Mouse (Mus musculus): ENCODE data around the gene Bmf.
"Not testable (repeated sequence)": the region's sequence is repeated elsewhere in the genome, so short reads cannot be mapped to it uniquely, and the experiment has no call there.

Bmf gene

DNA sequence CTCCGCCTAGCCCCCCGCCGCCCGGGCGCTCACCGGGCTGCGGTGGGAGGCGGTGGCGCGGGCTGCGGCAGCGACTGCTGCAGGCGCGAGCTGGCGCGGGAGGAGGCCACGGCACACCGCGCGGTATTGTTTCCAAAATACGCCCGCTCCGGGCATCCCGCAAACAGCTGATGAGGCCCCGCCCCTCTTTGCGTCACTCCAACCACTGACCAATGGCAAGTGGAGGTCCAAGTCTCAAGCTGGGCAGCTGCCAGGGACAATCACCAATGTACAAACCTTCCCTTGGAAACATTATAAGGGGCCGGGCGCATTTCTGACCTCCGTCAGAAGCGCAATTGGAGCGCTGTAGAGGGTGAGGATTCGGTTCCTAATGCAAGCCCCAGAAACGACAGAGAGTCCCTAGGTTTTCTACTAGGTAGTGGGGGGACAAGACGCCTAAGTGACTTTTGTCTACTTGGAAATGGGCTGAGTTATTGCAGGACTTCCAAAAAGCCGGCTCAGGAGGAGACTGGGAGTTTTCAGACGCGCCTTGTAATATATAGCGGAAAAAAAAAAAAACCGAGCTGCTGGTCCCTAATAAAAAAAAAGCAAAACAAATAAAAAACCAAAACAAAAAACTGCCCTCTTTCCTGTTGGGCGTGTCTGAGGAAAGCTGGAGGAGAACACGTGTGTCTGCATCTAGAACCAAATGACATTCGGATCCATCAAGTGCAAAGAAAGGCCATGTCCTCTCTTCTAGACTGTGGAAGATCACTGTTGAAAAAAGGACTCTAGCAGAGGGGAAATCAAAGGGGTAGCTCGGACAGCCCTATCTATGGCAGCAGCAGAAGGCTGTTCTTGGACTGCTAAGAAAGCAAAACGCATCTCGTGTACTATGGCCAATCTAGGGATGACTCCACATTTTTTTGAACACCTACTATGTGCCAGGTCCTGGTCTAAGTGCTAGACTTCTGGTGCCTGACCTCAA, at the start of gene Bmf:
Gene Bmf, minus strand, starts transcription at position 181 of the 967 bp plus-strand sequence.
- DNase-seq (ENCODE audit: low spot score in 2 of 2): peak; percentile 98 to 99

DNA sequence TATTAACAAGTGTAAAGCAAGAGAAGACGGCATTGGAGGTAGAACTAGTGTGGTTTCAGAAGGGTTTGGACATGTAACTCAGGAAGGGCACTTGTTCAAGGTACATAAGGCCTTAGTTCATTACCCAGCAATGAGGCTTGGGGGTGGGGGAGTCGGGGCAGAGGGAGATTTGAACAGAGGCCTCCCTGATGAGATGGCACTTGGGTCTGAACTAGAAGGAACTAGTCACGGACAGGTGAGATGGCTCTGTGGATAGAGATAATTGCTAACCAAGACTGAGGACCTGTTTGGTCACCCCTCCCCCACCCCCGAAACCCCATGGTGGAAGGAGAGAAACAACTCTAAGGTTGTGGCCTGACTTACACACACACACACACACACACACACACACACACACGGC, 49.6 kb upstream of the Bmf start:
- DNase-seq (ENCODE audit: low spot score in 2 of 2): no peak

DNA sequence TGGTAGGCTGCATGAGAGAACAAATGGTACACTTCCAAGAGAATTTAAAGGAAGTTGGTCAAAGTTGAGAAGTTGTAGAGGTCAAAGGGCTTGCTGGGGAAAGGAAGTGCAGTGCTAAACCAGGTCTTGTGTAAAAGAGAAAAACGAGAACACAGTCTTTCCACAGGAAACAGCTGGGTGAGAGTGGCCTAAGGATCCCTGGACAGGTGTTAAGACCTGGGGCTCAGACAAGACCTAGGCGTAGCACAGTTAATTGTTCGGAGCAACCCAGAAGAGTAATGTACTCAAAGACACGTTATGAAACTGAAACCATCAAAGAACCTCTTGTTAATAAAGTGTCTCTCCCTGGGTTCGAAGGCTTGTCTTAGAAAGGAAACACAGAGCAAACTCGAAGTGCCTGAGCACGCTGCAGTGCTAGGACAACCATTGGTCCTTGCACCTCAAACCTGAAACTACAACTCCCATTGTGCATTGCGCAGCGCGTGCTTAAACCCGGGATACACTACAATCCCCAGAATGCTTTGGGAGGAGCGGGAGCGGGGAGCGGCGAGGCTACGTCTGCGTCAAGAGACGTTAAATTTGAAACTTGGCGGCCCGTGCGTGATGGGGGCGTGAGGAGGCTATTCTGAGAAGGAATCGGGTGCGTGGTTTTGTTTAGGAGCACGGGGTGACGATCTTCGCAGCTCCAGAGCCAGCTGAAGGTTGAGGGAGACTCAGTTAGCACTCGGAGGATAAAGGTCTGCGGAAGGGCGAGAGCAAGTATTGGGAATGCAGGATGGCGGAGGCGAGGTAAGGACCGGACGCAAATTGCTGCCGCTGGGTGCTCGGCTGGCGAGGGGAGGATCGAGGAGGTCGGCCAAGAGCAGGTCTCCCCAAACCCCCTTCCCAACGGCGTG, 48.4 kb upstream of the Bmf start, which contains the start of gene Bub1b:
Gene Bub1b, plus strand, starts transcription at position 539 of the 896 bp plus-strand sequence.
- DNase-seq (ENCODE audit: low spot score in 2 of 2): peak; percentile 81 to 87

DNA sequence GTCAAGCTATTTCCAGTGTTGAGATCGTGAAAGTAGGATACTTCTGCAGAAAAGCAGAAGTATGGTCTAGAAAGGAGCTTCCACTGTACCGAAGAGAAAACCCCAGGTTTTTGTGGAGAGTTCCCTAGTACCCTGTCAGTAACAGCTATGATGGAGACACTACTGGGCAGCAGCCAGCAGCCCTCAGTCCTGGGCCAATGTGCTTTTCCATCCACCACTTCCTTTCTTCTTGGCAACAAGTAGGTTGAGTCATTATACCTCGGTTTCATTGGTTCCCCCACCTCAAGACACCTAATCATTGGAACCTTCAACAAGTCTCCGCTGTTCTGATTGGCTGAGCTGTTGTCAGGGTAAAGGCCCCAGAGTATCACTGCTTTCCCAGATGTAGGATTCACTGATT, 41.6 kb upstream of the Bmf start:
- no peak for DNase-seq (ENCODE audit: low spot score in 2 of 2)

DNA sequence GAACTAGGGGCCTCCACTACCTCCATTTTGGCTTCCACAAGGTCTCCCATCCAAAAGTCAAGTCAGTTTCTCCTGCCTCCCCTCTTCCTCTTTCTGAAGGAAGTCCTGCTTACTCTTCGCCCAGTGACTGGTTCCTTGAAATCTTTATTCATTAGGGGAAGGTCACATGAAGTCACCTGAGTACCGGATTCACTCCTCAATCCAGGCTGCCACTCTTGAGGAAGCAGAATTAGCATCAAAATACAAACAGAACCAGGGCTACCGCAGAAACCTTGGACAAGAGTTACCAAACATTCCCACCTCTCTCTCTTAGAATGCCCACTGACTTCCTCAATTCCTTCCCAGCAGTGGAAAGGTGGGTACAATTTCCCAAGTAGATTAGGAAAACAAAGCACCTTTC, 38.2 kb upstream of the Bmf start:
- DNase-seq (ENCODE audit: low spot score in 2 of 2): no peak

DNA sequence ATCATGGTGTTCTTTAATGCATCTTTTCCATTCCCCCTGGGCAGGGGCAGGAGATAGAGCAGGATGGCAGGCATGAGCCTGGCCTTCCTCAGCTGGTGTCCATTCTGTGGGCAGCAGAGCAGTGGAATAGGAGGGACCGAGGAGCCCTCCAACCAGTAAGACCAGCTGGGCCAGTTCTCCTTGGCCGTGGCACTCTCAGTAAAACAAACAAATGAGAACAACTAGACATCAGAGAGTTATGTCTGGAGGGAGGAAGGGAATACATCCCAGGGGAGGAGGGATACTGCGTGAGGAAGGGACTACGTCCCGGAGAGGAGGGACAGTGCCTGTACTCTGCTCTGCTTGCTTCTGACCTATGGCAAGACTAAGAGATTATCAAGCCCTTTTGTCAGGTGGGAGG, 36.5 kb upstream of the Bmf start:
- peak; percentile 59 to 72 for DNase-seq (ENCODE audit: low spot score in 2 of 2)

DNA sequence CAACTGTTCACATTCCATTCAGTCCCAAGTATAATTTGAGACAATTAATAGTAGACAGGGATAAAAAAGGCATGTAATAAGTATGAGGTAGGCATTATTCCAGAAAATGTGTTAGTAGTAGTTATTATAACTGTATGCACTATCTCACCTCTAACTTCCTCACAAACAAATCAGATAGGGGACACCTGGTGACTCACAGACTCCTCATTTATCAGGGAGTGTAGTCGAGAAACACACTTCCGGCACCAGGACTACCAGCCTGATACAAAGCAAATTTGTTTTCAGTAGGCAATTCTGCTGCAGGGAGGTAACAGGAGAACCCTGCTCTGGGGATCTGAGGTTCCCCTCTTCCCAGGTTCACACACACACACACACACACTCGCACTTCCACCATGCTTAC, 23.6 kb upstream of the Bmf start:
- DNase-seq (ENCODE audit: low spot score in 2 of 2): no peak

DNA sequence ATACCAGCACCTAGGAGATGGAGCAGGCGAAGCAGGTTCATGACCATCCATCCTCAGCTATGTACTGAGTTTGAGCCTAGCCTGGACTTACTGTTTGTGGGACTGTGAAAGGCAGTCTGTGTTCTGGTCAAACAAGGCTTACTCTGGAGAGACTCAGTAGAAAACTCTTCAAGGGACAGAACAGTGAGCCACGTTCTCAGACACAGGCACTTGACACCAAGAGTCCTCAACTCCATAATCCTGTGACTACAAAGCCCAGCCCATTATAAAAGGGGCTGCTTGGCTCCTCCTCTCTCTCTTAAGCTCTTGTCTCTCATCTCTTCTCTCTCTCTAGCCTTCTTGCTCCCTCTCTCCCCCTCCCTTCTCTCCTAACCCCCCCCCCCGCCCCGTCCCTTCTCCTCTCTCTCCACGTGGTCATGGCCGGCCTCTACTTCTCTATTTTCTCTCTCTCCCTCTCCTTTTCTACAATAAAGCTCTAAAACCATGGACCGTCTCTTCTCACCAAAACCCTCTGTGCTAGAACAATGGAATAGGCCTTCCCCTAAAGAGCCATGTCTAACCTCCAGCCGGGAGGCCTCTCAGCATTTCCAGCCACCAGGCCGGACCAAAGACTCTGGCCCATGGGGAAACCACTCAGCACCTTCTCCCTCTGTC, 22.8 kb upstream of the Bmf start:
- DNase-seq (ENCODE audit: low spot score in 2 of 2): no peak

DNA sequence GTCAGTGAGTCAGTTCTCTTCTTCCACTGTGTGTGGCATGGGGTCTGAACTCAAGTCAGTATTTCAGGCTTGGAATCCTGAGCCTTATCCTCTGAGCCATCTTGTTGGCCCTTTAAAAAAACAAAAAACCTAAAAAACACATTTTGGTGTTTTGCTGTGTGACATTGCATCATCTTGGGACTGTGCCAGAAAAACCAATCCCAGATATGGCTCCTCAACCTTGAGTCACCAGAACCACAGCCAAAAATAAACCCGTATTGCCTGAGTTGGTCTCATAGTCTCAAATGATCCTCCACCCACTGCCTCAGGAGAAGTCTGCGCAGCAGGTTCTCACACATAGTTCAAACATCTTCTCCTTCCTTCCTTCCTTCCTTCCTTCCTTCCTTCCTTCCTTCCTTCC, 21.5 kb upstream of the Bmf start:
- DNase-seq (ENCODE audit: low spot score in 2 of 2): no peak

DNA sequence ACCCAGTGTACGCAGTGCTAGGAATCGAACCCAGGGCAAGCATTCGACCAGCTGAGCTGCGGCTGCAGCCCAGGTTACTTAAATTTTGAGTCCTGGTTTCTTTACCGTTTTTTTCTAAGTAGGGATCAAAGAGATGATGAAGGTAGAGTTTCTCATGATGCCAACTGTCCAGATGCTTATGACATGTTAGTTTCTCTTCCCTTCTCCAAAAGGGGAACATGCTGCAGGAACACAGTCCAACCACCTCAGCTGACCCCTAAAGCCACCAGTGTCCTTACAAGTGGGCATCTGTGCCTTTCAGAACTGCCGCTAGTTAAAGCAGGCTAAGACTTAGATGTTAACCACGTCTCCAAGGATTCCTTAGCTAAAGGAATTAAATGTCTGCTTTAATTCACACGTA, 17.7 kb upstream of the Bmf start:
- no peak for DNase-seq (ENCODE audit: low spot score in 2 of 2)

DNA sequence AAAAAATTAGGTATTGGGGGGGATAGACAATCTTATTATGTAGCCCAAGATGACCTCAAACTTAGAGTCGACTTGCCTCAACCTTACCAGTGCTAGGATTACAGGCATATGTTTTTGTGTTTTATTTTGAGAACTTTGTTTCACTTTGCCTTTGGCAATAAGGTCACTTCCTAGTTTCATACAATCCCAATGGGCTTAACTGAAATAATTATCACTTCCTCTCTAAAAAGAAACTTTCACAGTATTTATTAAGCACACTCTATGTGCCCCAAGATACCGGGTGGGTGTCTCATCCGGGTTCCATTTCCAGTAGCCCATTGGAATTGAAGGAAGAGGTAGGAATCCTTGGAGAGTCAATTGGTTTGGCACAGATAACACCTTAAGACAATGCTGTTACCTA, 12.9 kb upstream of the Bmf start:
- no peak for DNase-seq (ENCODE audit: low spot score in 2 of 2)

DNA sequence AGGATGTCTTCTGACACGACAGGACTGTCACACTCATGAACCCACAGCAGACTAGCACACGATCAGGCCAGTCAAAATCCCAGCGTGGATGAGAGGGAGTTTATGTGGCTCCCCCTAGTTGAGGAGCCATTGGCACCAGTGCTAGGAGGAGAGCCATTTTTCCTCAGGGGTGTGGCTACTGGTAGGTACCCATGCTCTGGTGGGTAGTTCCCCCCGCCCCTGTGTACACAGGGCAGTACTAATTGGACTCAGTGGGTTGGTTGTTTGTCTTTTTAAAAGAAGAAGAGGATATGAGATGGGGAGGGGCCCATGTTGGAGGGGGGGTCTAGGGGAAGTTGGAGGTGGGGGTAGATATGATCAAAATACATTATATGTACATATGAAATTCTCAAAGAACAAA, 12.5 kb upstream of the Bmf start:
- no peak for DNase-seq (ENCODE audit: low spot score in 2 of 2)

DNA sequence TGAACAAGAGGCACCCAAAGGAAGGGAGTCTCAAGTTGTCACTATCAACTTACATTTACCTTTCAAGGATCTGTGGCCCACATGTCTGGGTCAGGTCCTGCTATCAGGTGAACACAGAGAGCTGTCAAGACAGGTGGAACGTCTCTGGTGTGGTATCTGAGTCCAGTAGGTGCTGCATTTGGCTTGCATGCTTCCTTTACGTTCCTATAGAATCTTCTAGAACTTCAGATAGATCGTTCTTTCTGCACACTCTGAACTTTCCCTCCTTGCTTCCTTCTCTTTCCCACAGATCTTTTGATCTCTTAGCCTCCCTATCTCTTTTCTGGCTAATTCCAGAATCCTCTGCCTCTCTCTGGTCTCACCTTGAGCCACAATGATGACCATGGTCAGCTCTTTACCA, 8.9 kb upstream of the Bmf start:
- no peak for DNase-seq (ENCODE audit: low spot score in 2 of 2)

DNA sequence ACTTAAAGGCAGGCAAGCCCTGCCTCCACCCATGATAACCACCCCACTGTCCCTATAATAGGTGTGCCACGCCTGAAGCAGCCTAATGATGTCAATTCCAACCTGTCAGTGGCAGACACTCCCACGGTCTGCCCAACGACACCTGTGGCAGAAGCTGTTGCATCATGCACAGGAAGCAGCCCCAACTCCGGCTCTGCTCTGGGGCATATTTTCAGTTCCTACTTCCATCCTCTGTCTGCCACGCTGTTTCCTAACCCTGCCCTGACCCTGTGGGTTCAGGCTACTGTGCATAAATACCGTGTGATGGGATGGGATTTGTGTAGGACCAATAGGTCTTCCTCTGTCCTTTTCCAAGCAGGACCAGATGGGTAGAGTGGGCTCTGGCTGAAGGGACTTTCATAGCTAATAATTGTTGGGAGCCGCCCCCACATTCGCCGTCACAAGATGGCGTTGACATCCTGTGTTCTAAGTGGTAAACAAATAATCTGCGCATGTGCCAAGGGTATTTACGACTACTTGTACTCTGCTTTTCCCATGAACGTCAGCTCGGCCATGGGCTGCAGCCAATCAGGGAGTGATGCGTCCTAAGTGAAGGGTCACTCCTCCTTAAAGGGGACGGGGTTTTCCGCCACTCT, 5.0 kb upstream of the Bmf start:
- DNase-seq (ENCODE audit: low spot score in 2 of 2): not testable (repeated sequence)

DNA sequence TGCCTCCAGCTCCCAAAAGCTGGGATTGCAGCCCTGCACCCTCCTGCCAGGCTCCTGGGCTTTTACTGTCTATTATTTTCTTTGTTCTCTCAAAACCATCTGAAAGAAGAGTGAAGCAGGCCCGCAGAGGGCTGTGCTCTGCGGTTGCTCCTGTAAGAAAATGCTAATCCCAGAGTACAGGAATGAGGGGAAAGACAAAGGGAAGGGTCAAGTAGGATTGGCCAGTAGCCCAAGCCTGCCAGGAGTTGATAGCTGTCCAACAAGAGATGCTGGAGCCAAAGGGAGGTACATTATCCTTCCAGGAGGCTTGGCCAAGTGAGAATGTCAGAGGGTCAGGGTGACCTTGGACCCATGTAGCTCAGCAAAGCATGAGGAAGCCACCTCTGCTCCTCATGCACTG, 2.1 kb upstream of the Bmf start:
- no peak for DNase-seq (ENCODE audit: low spot score in 2 of 2)

DNA sequence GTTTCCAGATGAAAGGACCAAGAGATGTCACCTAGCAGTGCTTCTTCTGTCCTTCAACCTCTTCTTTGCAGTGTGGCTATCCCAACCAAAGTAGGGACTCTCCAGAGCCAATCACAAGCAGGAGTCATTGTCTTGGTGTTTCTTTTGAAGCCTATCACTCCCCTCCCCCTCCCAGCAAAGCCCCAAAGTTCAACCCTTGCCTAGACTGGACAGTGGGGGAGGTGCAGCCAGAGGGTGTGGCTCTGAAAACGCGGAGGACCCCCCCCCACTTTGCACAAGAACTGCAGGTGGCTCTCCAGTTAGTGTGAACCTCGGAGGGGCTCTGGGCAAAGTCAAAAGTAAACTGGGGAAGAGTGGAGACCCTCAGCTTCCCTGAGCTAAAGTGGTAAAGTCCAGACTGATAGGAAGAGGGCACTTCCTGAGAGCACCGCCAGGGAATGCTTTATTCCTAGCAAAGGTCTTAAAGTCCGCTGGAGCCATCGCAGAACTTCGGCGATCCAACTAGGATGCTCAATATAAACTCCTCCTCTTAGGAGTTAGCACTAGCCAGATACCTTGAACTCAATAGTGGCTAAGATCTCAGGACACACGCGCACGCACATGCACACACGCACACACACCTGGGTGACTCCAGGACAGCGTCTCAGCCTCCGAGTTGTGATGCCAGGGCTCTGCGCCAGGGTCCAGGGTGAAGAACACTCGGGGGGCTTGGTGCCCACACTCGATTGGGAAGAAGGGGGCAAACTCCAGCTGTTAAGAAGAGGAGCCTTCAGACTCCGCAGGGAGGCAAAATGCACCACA, 866 bp downstream of the Bmf start:
- DNase-seq (ENCODE audit: low spot score in 2 of 2): no peak

DNA sequence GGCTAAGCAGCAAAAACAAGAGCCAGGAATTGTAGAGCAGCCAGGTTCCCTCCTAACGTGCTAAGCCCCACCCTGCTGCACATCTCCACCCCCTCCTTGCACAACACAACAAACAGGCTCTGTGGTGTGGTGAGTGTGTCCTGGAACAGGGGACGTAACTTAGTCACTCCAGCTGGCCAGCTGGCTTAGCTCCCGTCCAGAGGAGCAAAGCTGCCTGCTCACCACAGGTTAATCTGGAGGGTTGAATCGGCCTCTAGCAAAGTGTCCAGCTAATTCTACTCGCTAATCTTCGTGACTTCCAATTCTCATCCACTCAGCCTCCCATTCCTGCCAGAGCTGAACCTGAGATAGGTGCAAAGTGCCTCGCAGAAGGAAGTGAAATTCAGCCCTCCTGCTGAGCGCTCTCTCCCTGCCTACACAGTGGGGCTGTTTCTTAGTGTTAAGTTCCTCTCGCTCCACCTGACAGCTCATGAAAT, 1.9 kb downstream of the Bmf start:
- DNase-seq (ENCODE audit: low spot score in 2 of 2): peak; percentile 51 to 83

DNA sequence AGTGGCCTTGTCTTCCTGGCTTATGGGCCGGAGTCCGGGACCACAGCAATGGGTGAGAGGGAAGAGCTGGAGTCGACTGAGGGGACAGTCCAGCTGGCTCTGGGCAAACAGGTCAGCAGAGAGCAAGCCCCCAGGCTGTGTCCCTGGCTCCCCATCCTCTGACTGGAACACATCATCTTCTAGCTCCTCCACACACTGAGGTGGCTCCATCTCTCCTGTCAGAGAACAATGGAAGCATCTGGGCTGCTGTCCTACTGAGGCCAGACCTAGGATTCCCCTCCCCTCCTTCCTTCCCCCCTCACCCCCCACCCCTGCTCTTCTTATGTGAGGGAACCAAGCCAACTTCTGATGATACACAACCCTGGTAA, 2.7 kb downstream of the Bmf start:
- no peak for DNase-seq (ENCODE audit: low spot score in 2 of 2)

DNA sequence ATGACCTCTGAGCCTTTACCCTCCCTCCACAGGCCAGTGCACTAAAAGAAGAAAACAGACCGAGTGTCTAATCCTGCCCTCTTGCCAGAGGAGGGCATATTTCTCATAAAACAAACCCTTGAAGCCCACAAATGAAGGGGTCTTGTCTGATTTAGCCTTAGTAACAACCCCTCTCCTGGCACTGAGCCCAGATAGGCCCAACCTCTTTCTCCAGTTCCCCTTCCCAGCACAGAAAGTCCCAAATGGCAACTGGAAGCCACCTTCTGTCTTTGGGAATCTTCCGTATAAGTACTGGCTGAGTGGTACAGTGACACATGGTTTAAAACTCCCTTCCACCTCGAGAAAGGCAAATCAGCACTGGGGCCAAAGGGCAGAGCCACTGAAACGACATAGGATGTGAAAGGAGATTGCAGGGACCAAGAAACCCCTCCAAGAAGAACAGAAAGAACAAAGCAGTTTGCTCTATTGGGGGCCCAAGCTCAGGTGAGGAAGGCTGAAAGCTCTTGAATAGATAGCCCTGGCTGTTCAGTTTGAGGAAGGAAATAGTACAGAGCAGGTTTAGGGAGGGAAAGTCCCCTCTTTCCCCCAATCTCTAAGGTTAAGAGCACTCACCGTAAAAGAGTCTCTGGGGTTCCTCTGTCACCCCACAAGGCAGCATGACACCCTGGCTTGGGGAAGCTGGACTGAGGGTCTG, 3.2 kb downstream of the Bmf start:
- no peak for DNase-seq (ENCODE audit: low spot score in 2 of 2)
